Mouse (Mus musculus): ENCODE measurements around the gene Rnf7. TPM values are rescaled to one million over a fixed set of nuclear protein-coding genes. Genes with fewer than 3 reads are reported as not detected.

The Rnf7 gene
- polyA plus RNA-seq, 1 experiment: 3.2 TPM

- Histone ChIP-seq H3K36me3 (ENCODE audit: control insufficient read depth) (no peaks in the 10 kb centered on the region), H3K4me3 (replicated peaks) (no peak overlapping the region), H3K9me3 (ENCODE audit: control insufficient read depth, low read length) (no peaks in the 10 kb centered on the region), H3K4me1 (ENCODE audit: control insufficient read depth) (no peaks in the 10 kb centered on the region; the same call in 1 of the 2 replicates), H3K27me3 (ENCODE audit: control insufficient read depth) (peaks cover 21% of the 10 kb centered on the region)
- TF ChIP-seq GATA1 (IDR thresholded peaks at IDR 0.05; ENCODE audit: low read length) (no peak), TAL1 (IDR thresholded peaks at IDR 0.05; ENCODE audit: low read length) (no peak)
These were observed 45.9 kb downstream of the Rnf7 start for GRCm38 (mm10) chr9:96432575-96432974.

- Histone ChIP-seq H3K27me3 (ENCODE audit: control insufficient read depth) (peaks cover 7% of the 10 kb centered on the region), H3K4me3 (replicated peaks) (no peak overlapping the region), H3K4me1 (ENCODE audit: control insufficient read depth) (no peaks in the 10 kb centered on the region), H3K9me3 (ENCODE audit: control insufficient read depth, low read length) (no peaks in the 10 kb centered on the region), H3K36me3 (ENCODE audit: control insufficient read depth) (no peaks in the 10 kb centered on the region)
- TF ChIP-seq GATA1 (IDR thresholded peaks at IDR 0.05; ENCODE audit: low read length) (no peak), TAL1 (IDR thresholded peaks at IDR 0.05; ENCODE audit: low read length) (no peak)
These were observed 47.4 kb downstream of the Rnf7 start for GRCm38 (mm10) chr9:96431081-96431480.

- Histone ChIP-seq H3K4me1 (ENCODE audit: control insufficient read depth) (no peaks in the 10 kb centered on the region), H3K36me3 (ENCODE audit: control insufficient read depth) (no peaks in the 10 kb centered on the region), H3K4me3 (replicated peaks) (no peak overlapping the region), H3K9me3 (ENCODE audit: control insufficient read depth, low read length) (no peaks in the 10 kb centered on the region), H3K27me3 (ENCODE audit: control insufficient read depth) (no peaks in the 10 kb centered on the region)
- TF ChIP-seq TAL1 (IDR thresholded peaks at IDR 0.05; ENCODE audit: low read length): no peak
- TF ChIP-seq GATA1 (IDR thresholded peaks at IDR 0.05; ENCODE audit: low read length): no peak
These were observed 50.0 kb downstream of the Rnf7 start for GRCm38 (mm10) chr9:96428336-96429046.

- no peaks in the 10 kb centered on the region for H3K9me3 ChIP-seq (ENCODE audit: control insufficient read depth, low read length)
- TF ChIP-seq TAL1 (IDR thresholded peaks at IDR 0.05; ENCODE audit: low read length): no peak
- TF ChIP-seq GATA1 (IDR thresholded peaks at IDR 0.05; ENCODE audit: low read length): no peak
- no peaks in the 10 kb centered on the region for H3K27me3 ChIP-seq (ENCODE audit: control insufficient read depth)
- H3K4me3 ChIP-seq (replicated peaks): no peak overlapping the region
- no peaks in the 10 kb centered on the region for H3K4me1 ChIP-seq (ENCODE audit: control insufficient read depth)
- no peaks in the 10 kb centered on the region for H3K36me3 ChIP-seq (ENCODE audit: control insufficient read depth)
These were observed 54.4 kb downstream of the Rnf7 start for GRCm38 (mm10) chr9:96424027-96424426.

Other genes with a start within 250 kb of the Rnf7 start
- 9.5 and 10.7 TPM in 2 replicates for gene Atp1b3, start 114.2 kb downstream of the Rnf7 start, polyA plus RNA-seq (2012)
- not detected in 2 replicates for gene Gm28729, start 46.6 kb upstream of the Rnf7 start, polyA plus RNA-seq (2012)
- gene Rasa2, start 152.9 kb upstream of the Rnf7 start, polyA plus RNA-seq (2012): 0.01 TPM in 1 of 2 replicates, not detected in the other